Mouse (Mus musculus) spleen, adult 18-20 months (tissue): ENCODE data around the gene Lrrc72.
A peak's percentile ranks its signal among the peaks of the same experiment; 100 is the strongest.
"Not testable (repeated sequence)": the region's sequence is repeated elsewhere in the genome, so short reads cannot be mapped to it uniquely, and the experiment has no call there.

Experiments
- DNase-seq, 2 experiments: peaks; one replicate each; pipeline ENCODE4 v3.0.0; 2022; ENCODE audit warnings: mixed read lengths in 2 of 2

Lrrc72 gene

DNA sequence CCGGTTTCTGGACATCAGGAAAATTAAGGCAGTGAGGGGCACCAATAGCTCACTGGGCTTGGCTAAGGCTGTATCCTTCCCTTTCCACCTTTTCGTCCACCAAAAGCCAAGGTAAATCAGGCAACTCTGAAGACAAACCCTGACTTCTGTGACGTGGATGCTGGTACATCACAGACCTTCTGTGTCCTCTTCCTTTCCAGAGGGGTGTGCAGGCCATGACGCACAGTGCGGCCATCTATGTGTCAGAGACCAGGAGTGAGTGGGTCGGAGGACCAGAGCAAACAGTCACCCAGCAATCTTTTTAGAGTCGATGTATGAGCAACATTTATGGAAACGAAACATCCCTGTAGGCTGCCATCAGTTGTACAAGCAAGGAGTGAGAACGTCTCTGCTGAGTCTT lies at the start of gene Lrrc72:
Gene Lrrc72, minus strand, starts transcription at position 101 of the 400 bp plus-strand sequence.
- DNase-seq: no peak

DNA sequence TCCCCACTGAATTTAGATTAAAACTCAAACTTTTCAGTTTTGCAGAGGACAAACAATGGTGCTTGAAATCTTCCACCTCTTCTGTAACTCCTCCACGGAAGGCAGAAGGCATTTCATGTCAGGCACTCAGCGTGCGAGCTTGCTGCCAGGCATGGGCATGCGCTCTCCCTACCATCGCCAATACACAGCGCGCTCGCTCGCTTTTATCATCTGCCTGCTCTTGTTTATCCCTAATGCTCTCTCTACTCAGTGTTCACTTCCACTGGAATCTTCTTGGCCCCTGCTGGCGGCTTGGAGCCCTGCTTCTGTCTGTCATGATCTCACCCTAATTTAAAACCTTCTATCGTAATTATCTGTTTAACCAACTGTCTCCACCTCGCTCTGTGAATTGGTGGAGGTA lies 49.1 kb upstream of the Lrrc72 start:
- DNase-seq: no peak

DNA sequence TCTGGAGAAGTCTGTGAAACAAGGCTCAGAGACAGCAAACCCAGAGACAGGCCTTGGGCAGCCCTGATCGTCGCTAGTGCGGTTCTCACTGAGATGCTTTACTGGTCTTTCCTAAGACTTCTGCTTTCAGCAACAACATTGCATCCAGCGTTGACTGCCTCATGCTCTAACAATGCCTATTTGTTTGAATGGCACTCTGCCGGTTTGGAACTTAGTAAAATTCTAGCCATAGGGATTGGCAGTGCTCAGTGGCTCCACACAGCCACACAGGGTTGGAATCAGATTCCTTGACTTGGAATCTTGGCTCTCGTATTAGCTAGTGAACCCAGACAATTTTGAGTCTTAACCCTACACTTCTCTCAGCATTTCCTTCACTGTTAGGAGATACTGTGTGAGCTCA lies 38.1 kb upstream of the Lrrc72 start:
- DNase-seq: no peak

DNA sequence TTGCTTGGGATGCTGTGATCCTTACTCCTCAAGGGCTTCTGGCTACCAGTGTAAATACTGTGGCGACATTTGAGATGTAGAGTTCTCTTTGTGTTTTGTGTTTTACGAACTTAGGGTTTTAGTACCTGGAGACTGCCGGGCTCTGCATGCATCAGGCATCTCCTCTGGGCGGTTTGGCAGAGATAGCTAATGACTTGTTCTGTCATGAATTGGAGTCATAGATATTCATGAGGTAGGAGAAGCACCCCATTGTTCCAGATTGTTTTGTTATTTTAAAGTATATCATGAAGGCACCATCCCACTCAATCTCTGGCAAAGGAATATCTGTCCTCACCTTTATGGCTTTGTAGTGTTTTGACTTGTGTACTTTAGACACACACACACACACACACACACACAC lies 37.3 kb upstream of the Lrrc72 start:
- no peak for DNase-seq

DNA sequence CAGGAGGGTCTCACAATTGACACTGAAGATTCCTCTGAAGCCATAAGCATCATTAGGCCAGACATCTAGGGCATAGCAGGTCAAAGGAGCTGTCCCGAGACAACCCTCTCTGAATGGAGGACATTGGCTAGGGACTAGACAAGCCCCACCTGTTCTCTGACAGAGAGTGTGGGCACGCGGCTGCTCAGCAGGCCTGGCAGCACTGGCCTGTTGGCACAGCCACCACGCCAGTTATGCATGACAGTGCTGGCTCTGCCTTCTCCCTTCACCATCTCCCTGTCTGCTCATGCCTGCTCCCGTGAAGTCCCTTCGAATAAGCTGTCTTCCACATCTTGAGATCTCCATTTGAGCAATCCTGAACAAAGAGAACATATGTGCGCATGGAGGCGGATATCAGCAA lies 36.4 kb upstream of the Lrrc72 start:
- DNase-seq: no peak

DNA sequence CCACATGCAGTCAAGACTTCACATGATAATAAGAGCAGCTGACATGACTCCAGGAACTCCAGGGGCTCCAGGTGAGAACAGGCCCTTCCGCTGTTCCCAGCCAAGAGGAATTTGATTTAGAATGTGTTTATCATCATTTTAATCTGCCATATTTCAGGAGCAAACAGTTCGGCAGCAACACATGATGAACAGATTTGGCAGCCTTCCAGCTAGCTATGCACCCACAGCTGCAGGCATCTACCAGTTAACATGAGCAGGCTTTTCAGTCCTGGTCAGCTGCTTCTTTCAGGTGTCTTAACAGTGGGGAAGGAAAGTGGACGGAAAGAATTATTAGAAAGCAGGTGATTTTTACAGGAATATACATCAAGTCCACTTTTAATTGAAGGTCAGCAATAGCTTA lies 21.6 kb upstream of the Lrrc72 start:
- no peak for DNase-seq

DNA sequence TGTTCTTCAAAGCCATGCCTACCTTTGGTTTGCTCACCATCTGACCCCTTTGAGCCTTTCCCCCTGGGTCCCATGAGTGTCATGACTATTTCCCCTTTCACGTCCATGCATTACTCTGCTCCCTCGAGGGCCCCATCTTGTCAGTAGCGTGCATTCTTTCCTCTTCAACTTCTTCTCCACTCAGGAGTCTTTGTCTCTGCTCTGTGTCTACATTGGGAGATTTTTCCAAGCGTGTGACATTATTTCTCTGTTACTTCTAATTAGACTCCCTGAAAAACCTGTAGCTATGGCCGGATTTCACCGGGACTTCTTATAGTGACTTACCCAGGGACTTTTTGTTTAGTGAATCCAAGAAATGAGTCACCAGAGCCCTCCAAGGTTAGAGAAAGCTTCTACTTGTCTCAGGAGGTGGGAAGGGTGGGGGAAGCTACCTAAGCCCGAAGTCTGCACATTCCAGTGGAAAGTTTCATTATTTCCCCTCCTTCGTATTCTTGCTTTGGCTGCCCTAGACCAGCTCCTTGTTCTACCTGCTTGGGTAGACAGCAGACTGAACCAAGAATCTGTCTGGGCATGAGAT lies 14.6 kb upstream of the Lrrc72 start:
- DNase-seq: no peak

DNA sequence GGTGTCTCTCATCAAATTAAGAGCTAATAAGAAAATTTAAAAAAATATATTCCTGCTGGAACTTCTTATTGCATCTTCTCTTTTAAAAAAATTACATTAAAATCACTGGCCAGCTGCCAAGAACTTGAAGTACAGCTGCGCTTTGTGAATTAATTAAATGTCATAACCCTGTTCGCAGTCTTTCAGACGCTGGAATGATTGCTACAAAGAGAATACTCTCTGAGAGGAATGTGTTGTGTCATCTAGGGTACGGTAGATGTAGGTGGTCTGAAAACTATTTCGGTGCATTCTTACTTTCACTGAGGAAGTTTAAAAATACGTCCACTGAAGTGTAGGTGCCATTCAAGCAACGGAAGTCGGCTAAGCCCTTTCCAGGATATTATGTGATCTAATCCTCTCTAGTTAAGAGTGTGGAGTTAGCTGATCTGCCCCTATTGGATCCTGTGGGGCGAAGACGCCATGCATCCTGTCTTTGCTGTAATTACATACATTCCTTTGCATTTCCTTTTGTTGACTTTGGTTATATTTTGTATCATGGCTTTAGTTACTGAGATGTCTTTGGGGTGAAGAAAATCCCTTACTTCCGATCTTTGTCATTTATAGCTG lies 9.0 kb upstream of the Lrrc72 start:
- DNase-seq: no peak

DNA sequence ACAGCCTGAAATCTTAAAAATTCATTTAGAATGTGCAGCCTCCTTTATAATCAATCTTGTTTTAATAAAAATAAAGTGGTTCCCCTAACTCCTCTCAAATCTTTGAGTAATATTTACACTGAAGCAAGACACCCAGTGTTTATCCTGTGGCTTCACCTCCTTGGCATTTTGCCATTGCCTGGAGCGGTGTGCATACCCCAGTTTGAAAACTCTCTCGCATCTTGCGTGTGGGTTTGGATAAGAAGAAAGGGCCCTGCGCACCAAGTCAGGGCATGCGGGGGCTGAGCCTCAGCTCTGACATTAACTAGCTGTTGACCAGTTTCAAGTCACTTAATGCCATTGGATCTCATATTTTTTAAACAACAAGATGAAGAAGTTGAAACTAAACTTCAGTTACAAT lies 2.2 kb upstream of the Lrrc72 start:
- no peak for DNase-seq

DNA sequence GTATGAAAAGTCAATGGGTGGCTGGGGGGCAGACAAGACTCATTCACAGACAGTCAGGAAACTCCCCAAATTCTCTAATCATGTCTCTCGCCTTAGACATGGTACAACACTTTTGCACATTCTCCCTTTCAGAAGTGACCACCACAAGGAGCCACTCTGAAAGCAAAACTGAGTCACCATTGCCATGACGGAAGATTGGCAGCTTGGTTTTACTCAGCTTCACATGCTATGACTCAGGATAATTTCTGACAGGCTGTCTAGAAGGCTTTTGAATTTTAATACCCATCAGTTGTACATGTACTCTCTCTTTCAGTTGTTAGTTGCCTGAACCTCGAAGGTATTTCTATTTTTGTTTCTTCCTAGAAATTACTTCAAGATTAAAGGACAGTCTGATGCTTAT lies 12.0 kb downstream of the Lrrc72 start:
- DNase-seq: no peak

DNA sequence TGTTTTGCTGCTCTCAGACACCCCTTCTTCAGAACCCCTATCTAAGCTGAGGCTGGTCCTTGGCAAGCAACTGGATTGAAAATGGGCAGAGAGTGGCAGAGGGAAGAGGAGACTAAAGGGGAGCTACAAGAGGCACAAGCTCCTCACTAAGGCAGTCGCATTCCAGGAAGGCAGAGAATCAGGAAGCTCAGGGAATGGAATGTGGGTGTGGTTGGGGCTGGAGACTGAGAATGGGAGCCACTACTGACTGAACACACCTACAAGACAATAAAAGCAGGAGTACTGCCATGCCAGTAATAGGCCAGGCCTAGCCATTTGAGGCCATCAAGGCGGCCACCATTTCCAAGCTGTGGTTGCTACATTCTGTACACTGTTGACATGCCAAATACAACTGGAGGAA lies 21.8 kb downstream of the Lrrc72 start:
- DNase-seq: no peak

DNA sequence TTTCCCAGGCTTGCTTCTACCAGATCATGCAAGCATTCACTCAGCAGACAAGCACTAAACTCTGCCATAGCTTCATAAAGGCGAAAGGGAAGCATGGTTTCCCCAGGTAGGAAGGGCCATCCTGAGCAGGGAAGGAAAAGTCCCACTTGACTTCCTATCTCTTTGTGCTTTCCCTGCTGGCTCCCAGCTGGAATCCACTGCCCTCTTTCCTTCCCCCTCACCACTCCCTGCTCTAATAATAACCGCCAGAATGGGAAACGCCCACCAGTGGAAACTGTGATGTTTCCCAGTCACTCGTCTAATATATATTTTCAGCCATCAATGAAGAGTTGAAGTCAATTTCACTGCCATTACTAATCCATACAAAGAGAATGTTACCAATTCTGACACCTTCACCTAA lies 28.8 kb downstream of the Lrrc72 start:
- no peak for DNase-seq

DNA sequence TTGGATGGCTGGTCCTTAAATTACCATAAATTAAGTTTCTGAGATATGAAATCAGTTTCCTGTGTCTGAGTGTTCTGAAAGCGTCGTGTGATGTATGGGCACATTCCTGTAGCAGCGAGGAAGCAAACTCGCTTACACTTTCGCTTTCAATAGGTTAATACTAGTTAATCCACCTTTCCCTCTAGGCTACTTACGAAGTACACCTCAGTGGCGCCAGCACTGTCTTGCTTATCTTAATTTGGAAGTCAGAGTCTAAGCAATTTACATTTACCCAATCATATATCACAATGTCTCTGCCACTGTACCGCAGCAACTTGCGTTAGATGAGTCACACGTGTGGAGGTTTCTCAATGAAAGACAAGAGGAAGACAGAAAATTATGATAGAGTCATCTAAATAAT lies 36.3 kb downstream of the Lrrc72 start:
- DNase-seq: no peak

DNA sequence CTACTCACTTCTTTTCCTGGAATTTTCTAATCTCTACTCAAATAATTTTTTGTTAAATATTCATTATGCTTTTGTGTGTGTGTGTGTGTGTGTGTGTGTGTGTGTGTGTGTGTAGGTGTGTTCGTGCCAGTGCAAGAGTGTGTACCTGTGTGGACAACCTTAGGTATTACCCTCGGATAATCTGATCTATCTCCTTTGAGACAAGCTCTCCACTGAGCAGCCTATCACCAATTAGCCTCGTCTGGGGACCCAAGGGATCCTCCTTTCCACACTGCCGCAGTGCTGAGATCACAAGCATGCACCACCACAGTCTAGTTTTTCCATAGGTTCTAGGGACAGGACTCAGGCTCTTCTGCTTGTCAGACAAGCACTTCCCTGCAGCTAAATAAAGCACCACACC lies 37.0 kb downstream of the Lrrc72 start:
- DNase-seq: no peak

DNA sequence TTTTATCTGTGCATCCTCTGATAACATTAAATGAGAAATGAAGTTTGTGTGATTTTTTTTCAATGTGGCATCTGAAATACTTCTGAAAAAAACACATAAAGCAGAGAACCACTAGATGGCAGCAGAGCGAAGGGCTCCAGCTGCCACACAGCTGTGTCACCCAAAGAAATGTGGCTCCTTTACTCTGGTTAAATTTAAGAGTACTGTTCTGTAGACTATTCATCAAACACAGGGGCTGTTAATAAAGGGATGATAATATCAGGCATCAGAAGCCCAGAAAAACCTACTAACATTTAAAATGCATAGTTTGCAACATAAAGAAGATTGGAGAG lies 38.1 kb downstream of the Lrrc72 start:
- DNase-seq: peak in 1 of 2 experiments; percentile 36

DNA sequence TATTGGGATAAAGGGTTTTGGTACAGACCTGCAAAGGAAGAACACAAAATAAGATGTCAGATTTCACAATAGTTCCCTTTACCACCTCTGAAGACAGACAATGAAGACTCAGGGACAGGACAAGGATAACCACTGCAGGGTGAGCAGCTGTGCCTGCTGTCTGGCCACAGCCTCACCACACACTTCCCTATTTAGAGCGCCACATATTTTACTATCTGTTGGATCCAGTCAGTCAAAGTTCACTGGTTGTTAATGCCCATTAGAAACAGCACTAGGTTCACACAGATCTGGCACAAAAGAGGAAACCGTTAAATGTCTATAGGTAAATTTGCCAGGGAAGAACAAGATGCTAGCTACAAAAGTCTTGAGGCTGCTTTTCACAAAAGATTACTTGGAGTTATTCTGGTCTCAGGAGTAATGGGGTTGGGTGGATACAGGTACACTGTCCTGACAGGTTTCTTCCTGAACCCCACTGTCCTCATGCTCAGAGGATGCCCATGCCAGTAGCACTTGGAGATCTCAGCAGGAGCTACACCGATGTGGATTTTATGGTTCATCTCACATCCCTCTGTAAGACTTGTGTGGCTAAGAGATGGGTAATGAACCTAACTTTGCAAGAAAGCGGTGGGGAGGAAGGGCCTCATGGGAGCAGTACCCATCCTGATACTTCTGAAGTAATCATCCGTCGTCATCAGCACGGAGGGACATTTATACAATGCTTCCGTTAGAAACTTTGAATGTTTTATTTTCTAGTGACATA lies 38.6 kb downstream of the Lrrc72 start:
- DNase-seq: no peak

DNA sequence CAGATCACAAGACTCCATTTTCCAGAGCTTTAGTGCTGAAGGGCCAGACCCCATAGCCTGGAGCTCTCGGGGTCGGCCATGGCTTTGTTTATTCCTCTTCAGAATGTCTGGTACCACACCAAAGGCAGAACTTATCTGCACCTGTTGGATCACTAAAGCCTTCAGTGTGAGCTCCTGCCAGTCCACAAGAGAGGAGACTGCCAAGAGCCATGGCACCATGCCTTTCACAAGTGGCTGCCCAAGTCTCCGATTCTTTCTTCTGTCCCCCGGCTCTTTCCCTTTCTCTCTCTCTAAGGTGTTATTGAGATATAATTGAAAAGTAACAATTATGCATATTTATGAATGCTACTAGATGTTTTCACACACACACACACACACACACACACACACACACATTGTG lies 43.1 kb downstream of the Lrrc72 start:
- DNase-seq: no peak

DNA sequence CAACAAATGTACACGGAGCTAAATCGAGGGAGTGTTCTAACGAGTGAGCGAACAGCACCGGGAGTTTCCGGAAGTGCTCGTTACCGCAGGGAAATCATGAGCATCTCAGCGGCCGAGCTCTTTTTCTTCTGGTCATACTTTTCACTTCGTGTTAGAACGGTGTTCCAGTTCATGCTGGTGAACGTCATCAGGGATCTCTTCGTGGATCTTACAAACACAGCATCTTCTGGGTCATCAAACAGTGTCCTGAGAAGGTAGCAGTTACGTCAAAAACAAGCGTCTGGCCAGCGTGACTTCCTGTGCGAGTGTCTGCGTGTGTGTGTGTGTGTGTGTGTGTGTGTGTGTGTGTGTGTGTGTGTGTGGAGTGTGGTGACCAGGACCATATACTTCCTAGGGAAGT lies 44.7 kb downstream of the Lrrc72 start:
- no peak for DNase-seq

DNA sequence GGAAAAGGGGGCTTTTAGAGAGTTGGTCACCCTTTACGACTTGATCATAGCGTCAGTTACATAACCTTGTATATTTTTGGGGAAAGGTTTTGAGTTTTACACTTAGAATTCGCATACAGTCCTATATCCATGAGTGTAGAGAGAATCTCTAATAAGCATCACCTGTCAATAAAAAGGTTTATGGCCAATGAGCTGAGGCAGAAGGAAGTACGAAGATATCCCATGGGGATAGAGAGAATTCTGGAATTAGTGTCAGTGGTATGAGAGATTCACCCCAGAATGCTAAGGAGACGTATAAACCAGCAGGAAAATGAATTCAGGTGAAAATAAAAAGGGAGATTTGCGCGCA lies 45.4 kb downstream of the Lrrc72 start:
- DNase-seq: no peak

DNA sequence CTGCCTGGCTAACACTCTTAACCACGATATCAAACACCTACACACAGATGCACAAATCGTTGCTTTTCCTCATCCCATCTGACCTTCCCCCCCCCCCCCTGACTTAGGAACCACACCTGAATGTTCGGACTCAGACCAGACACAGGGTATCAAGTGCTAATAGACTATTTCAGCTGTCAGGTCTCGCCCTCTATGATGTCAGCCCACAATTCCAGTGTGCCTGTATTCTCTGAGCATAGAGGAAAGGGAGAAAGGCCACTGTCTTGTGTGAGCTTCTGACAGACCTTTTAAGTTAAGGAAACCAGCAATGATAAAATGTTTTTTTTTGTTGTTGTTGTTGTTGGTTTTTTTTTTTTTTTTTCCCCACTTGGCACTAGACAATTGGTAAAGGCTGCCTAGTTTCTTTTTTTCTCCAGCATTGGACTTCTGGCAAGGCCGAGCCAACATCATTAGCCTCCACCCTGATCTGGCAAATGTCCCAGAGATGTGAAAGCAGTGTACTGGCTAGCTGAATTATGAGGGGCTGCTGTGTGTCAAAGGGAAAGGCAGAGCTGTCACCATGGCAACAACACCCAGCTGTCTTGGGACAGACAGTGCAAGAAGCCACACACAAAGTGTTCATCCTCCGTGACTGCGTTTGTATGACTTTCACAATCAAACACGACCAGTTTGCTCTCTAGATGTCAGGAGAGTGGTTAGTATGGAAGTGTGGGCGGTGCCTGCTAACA lies 46.0 kb downstream of the Lrrc72 start:
- DNase-seq: no peak

DNA sequence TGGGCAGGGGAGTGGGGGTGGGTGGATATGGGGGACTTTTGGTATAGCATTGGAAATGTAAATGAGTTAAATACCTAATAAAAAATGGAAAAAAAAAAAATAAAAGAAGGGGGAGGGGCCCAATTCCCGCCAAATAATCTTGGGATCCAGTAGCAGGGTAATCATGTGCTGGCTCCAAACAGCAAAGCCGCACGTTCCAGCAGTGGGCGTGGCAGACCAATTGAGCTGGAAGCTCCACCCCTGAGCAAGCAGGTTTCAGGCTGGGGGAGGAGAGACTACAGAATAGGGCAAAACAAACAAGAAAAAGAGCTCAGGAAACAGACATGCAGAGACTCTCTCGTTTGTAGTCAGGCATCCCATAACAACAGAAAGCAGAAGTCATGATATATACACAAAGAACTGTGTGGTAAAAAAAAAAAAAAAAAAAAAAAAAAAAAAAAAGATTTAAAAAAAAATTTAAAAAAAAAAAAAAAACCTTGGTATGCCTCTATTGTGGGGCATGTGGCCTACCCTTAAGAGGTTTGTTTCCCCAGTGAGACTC lies 47.5 kb downstream of the Lrrc72 start:
- not testable (repeated sequence) for DNase-seq

DNA sequence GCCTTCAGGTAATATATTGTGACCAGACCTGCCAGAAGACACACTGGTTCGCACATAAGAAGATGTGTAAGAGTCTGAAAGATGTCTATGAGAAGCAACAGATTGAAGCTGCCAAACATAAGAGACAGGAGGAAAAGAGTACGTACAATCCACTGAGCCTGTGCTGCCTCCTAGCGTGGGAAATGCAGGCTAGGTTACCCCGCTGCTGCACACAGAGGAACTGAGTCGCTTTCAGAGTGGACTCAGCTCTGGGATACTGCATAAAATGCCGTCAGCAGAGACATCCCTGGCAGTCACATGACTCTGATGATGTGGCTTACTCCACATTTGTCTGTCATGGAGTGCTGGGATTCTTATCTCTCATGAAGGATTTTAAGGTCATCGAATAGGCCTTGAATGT lies 58.2 kb downstream of the Lrrc72 start:
- no peak for DNase-seq

DNA sequence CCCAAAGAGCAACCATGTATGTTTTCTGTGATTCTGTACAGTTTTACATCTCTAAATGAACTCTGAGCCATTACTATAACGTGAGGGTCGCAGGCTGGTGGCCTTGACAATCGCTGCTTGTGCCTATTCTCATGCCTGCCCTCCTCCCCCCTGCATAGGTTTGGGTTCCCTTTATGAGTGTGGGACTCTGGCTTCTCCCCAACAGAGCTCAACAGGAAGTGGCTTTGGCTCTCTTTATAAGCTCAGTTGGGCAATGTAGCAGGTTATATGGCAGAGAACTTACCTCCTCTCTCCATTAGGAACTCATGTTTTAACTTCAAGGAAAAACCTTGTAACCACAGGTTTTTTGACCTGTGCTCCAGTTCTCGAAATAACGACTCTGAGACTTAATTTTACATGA lies 62.9 kb downstream of the Lrrc72 start:
- peak in 1 of 2 experiments; percentile 23 for DNase-seq

DNA sequence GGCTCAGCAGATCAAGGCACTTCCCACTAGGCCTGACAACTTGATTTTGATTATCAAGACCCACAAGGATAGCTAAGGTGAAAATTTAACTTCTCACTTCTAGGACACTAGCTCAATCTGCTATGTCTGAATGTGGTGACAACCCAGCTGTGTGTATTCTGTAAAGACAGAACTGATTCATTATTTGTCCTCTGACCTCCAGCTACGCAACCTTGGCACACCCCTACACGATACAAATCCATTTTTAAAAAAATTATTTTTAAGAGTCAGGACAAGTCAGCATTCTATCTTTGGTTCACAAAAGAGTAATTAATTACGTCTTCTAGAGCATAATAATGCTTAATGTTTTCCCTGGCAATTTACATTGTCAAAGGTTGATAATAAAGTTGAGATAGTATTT lies 63.6 kb downstream of the Lrrc72 start:
- no peak for DNase-seq
